Mouse (Mus musculus): ENCODE data around the gene Cacna2d3. TPM values are rescaled to one million over a fixed set of nuclear protein-coding genes. Genes with fewer than 3 reads are reported as not detected.

Gene Cacna2d3
- total RNA-seq, 2 experiments from 2014 or later: 3.0 TPM

- no peak for DNase-seq (ENCODE audit: low spot score in 2 of 2)
Observed at GRCm38 (mm10) chr14:29498546-29499290, 222.9 kb downstream of the Cacna2d3 start.

- DNase-seq (ENCODE audit: low spot score in 2 of 2): no peak
Observed at GRCm38 (mm10) chr14:29496552-29496951, 225.1 kb downstream of the Cacna2d3 start.

- no peak for DNase-seq (ENCODE audit: low spot score in 2 of 2)
Observed at GRCm38 (mm10) chr14:29491786-29492185, 229.9 kb downstream of the Cacna2d3 start.

GRCm38 (mm10) chr14:29485416-29485815, 236.2 kb downstream of the Cacna2d3 start:
- no peak for DNase-seq (ENCODE audit: low spot score in 2 of 2)

GRCm38 (mm10) chr14:29478403-29478983, 243.2 kb downstream of the Cacna2d3 start:
- no peak for DNase-seq (ENCODE audit: low spot score in 2 of 2)

- no peak for DNase-seq (ENCODE audit: low spot score in 2 of 2)
Observed at GRCm38 (mm10) chr14:29464277-29464676, 257.4 kb downstream of the Cacna2d3 start.

GRCm38 (mm10) chr14:29449203-29449602, 272.5 kb downstream of the Cacna2d3 start:
- DNase-seq (ENCODE audit: low spot score in 2 of 2): no peak

GRCm38 (mm10) chr14:29443091-29444026, 278.3 kb downstream of the Cacna2d3 start:
- peak in 1 of 2 experiments; percentile 25 for DNase-seq (ENCODE audit: low spot score in 2 of 2)

- DNase-seq (ENCODE audit: low spot score in 2 of 2): no peak
Observed at GRCm38 (mm10) chr14:29442476-29442875, 279.2 kb downstream of the Cacna2d3 start.

- DNase-seq (ENCODE audit: low spot score in 2 of 2): no peak
Observed at GRCm38 (mm10) chr14:29438666-29439065, 283.0 kb downstream of the Cacna2d3 start.

- DNase-seq (ENCODE audit: low spot score in 2 of 2): no peak
Observed at GRCm38 (mm10) chr14:29438251-29438650, 283.4 kb downstream of the Cacna2d3 start.

- no peak for DNase-seq (ENCODE audit: low spot score in 2 of 2)
Observed at GRCm38 (mm10) chr14:29435203-29435602, 286.5 kb downstream of the Cacna2d3 start.

GRCm38 (mm10) chr14:29433716-29434115, 287.9 kb downstream of the Cacna2d3 start:
- DNase-seq (ENCODE audit: low spot score in 2 of 2): no peak

GRCm38 (mm10) chr14:29433076-29433714, 288.5 kb downstream of the Cacna2d3 start:
- no peak for DNase-seq (ENCODE audit: low spot score in 2 of 2)

- no peak for DNase-seq (ENCODE audit: low spot score in 2 of 2)
Observed at GRCm38 (mm10) chr14:29429788-29430187, 291.9 kb downstream of the Cacna2d3 start.

- no peak for DNase-seq (ENCODE audit: low spot score in 2 of 2)
Observed at GRCm38 (mm10) chr14:29425666-29426065, 296.0 kb downstream of the Cacna2d3 start.

- no peak for DNase-seq (ENCODE audit: low spot score in 2 of 2)
Observed at GRCm38 (mm10) chr14:29425208-29425607, 296.5 kb downstream of the Cacna2d3 start.

GRCm38 (mm10) chr14:29405878-29406165, 315.8 kb downstream of the Cacna2d3 start:
- DNase-seq (ENCODE audit: low spot score in 2 of 2): no peak

GRCm38 (mm10) chr14:29405125-29405877, 316.4 kb downstream of the Cacna2d3 start:
- DNase-seq (ENCODE audit: low spot score in 2 of 2): no peak

Data from adrenal gland, postnatal 4 days (tissue).